Mouse (Mus musculus): ENCODE data around the gene Ndufb4. TPM values are rescaled to one million over a fixed set of nuclear protein-coding genes. Genes with fewer than 3 reads are reported as not detected.
"Not testable (repeated sequence)": the region's sequence is repeated elsewhere in the genome, so short reads cannot be mapped to it uniquely, and the experiment has no call there.

Ndufb4 gene
- 100 to 1,000 TPM; 162 to 263 (median 197) TPM for total RNA-seq (2022)

- peak; percentile 94 for DNase-seq (ENCODE audit: low spot score)
Observed at GRCm38 (mm10) chr16:37653731-37654657, at the start of gene Ndufb4. Ndufb4 (minus strand) TSS chr16:37654453.

GRCm38 (mm10) chr16:37703884-37704283 is 49.6 kb upstream of the Ndufb4 start:
- DNase-seq (ENCODE audit: low spot score), result no peak

- DNase-seq (ENCODE audit: low spot score), result not testable (repeated sequence)
Observed at GRCm38 (mm10) chr16:37700071-37700470, 45.8 kb upstream of the Ndufb4 start.

GRCm38 (mm10) chr16:37698767-37699166 is 44.5 kb upstream of the Ndufb4 start:
- DNase-seq (ENCODE audit: low spot score), result no peak

GRCm38 (mm10) chr16:37697271-37697670 is 43.0 kb upstream of the Ndufb4 start:
- DNase-seq (ENCODE audit: low spot score), result no peak

GRCm38 (mm10) chr16:37690932-37691730 is 36.9 kb upstream of the Ndufb4 start:
- DNase-seq (ENCODE audit: low spot score), result peak; percentile 28

GRCm38 (mm10) chr16:37690465-37690864 is 36.2 kb upstream of the Ndufb4 start:
- DNase-seq (ENCODE audit: low spot score), result peak; percentile 25

- no peak for DNase-seq (ENCODE audit: low spot score)
Observed at GRCm38 (mm10) chr16:37689934-37690333, 35.7 kb upstream of the Ndufb4 start.

- peak; percentile 47 for DNase-seq (ENCODE audit: low spot score)
Observed at GRCm38 (mm10) chr16:37689251-37689926, 35.1 kb upstream of the Ndufb4 start.

GRCm38 (mm10) chr16:37688181-37688580 is 33.9 kb upstream of the Ndufb4 start:
- no peak for DNase-seq (ENCODE audit: low spot score)

GRCm38 (mm10) chr16:37687301-37687980 is 33.2 kb upstream of the Ndufb4 start:
- peak; percentile 28 for DNase-seq (ENCODE audit: low spot score)

- no peak for DNase-seq (ENCODE audit: low spot score)
Observed at GRCm38 (mm10) chr16:37686834-37687233, 32.6 kb upstream of the Ndufb4 start.

- no peak for DNase-seq (ENCODE audit: low spot score)
Observed at GRCm38 (mm10) chr16:37685946-37686600, 31.8 kb upstream of the Ndufb4 start.

GRCm38 (mm10) chr16:37684634-37685441 is 30.6 kb upstream of the Ndufb4 start:
- DNase-seq (ENCODE audit: low spot score), result peak; percentile 92

GRCm38 (mm10) chr16:37684259-37684633 is 30.0 kb upstream of the Ndufb4 start:
- peak; percentile 55 for DNase-seq (ENCODE audit: low spot score)

GRCm38 (mm10) chr16:37683154-37684130 is 29.2 kb upstream of the Ndufb4 start:
- DNase-seq (ENCODE audit: low spot score), result peak; percentile 57

- DNase-seq (ENCODE audit: low spot score), result peak; percentile 79
Observed at GRCm38 (mm10) chr16:37682309-37682975, 28.2 kb upstream of the Ndufb4 start.

- no peak for DNase-seq (ENCODE audit: low spot score)
Observed at GRCm38 (mm10) chr16:37680831-37681230, 26.6 kb upstream of the Ndufb4 start.
